Mouse (Mus musculus): Measurements from ENCODE around the gene Kptn.

GRCm38 (mm10) chr7:16174597-16175541, 55.2 kb downstream of the Kptn start, which contains the start of gene Meis3:
- TF ChIP-seq GATA1 (IDR thresholded peaks at IDR 0.05; ENCODE audit: borderline replicate concordance, low read length) (no peak), CTCF (IDR thresholded peaks at IDR 0.05; ENCODE audit: low read depth, low read length) (no peak), TAL1 (conservative IDR thresholded peaks at IDR 0.05; ENCODE audit: low read depth, low read length) (no peak)
